Mouse (Mus musculus) lung, embryonic 15.5 days (tissue): Measurements from ENCODE around the gene Nav2. TPM values are rescaled to one million over a fixed set of nuclear protein-coding genes. Genes with fewer than 3 reads are reported as not detected.

Experiments used
- ATAC-seq: fragments of 200-750 bp; cut with Nextera tagmentation; 2 replicates; pipeline ENCODE4 v1.8.0; 2017; ENCODE audit warnings: moderate number of reproducible peaks, borderline replicate concordance; ENCODE audit not compliant: low FRiP score, low TSS enrichment; ENCODE audit errors: extremely low read depth
- H3K27ac ChIP-seq: fragments of 300-500 bp; sonication (generic); 2 replicates; pipeline ENCODE4 v1.5.1; 2015; ENCODE audit warnings: moderate library complexity, mild to moderate bottlenecking, inconsistent platforms
- H3K27me3 ChIP-seq: fragments of 300-500 bp; sonication (generic); 2 replicates; pipeline ENCODE4 v1.6.1; 2015; ENCODE audit warnings: inconsistent platforms
- H3K36me3 ChIP-seq: fragments of 300-500 bp; sonication (generic); 2 replicates; pipeline ENCODE4 v1.6.1; 2015; ENCODE audit warnings: inconsistent platforms
- H3K4me1 ChIP-seq: fragments of 300-500 bp; sonication (generic); 2 replicates; pipeline ENCODE4 v1.6.1; 2015; ENCODE audit warnings: inconsistent platforms
- H3K4me2 ChIP-seq: fragments of 300-500 bp; sonication (generic); 2 replicates; pipeline ENCODE4 v1.6.1; 2015; ENCODE audit warnings: inconsistent platforms, mild to moderate bottlenecking, moderate library complexity
- H3K4me3 ChIP-seq: fragments of 300-500 bp; sonication (generic); 2 replicates; pipeline ENCODE4 v1.5.1; 2015; ENCODE audit warnings: mild to moderate bottlenecking, inconsistent platforms
- H3K9ac ChIP-seq: fragments of 300-500 bp; sonication (generic); 2 replicates; pipeline ENCODE4 v1.6.1; 2015; ENCODE audit warnings: inconsistent platforms
- H3K9me3 ChIP-seq: fragments of 300-500 bp; sonication (generic); 2 replicates; pipeline ENCODE4 v1.6.1; 2016; ENCODE audit warnings: inconsistent platforms
- WGBS: fragments of 180-500 bp; shearing (Covaris S2); methylation state at CpG from one replicate; pipeline ENCODE4 v1.1.7; 2015; 5-methylcytosine and 5-hydroxymethylcytosine counted together
- polyA plus RNA-seq: library from polyadenylated mRNA; unstranded; fragments of >200 nt; fragmentation: Nextera tagmentation; extraction: Ambion mirVana; gene quantifications from 2 replicates; pipeline ENCODE4 v1.2.1, GENCODE M21; 2015

Gene Nav2
- polyA plus RNA-seq, 1 experiment from 2014 or later: 27.6 TPM

- no peaks in the 10 kb centered on the region for H3K9me3 ChIP-seq
- H3K36me3 ChIP-seq: no peaks in the 10 kb centered on the region
- no peak overlapping the region for H3K9ac ChIP-seq
- no peak for ATAC-seq
- no peak overlapping the region for H3K27ac ChIP-seq
- no peaks in the 10 kb centered on the region for H3K27me3 ChIP-seq
- H3K4me2 ChIP-seq: no peak overlapping the region
- peaks cover 3% of the 10 kb centered on the region; the same call in 1 of the 2 replicates for H3K4me1 ChIP-seq
- no peak overlapping the region for H3K4me3 ChIP-seq
- WGBS: 66% methylated on average over 7 of the region's 7 CpGs
Observed at GRCm38 (mm10) chr7:49398020-49398516, 489.6 kb downstream of the Nav2 start.

- H3K4me3 ChIP-seq: no peak overlapping the region
- ATAC-seq: no peak
- H3K27me3 ChIP-seq: no peaks in the 10 kb centered on the region
- H3K4me1 ChIP-seq: no peaks in the 10 kb centered on the region
- no peaks in the 10 kb centered on the region for H3K9me3 ChIP-seq
- H3K36me3 ChIP-seq: no peaks in the 10 kb centered on the region
- H3K9ac ChIP-seq: no peak overlapping the region
- no peak overlapping the region for H3K27ac ChIP-seq
- H3K4me2 ChIP-seq: no peak overlapping the region
- WGBS: 37% methylated on average over 2 of the region's 2 CpGs
Observed at GRCm38 (mm10) chr7:49399314-49399713, 490.8 kb downstream of the Nav2 start.

GRCm38 (mm10) chr7:49400463-49400862 lies 491.9 kb downstream of the Nav2 start:
- no peak; the same call in 1 of the 2 replicates for ATAC-seq
- H3K27me3 ChIP-seq: no peaks in the 10 kb centered on the region
- no peaks in the 10 kb centered on the region for H3K4me1 ChIP-seq
- H3K9ac ChIP-seq: no peak overlapping the region
- WGBS: 71% methylated on average over 19 of the region's 19 CpGs
- H3K9me3 ChIP-seq: no peaks in the 10 kb centered on the region
- no peak overlapping the region for H3K4me3 ChIP-seq
- no peak overlapping the region for H3K27ac ChIP-seq
- no peak overlapping the region for H3K4me2 ChIP-seq
- H3K36me3 ChIP-seq: no peaks in the 10 kb centered on the region

- WGBS: 82% methylated on average over 5 of the region's 5 CpGs
- H3K4me2 ChIP-seq: no peak overlapping the region
- no peaks in the 10 kb centered on the region for H3K36me3 ChIP-seq
- no peaks in the 10 kb centered on the region for H3K9me3 ChIP-seq
- no peaks in the 10 kb centered on the region for H3K4me1 ChIP-seq
- no peak overlapping the region for H3K9ac ChIP-seq
- H3K27ac ChIP-seq: no peak overlapping the region
- H3K27me3 ChIP-seq: no peaks in the 10 kb centered on the region
- no peak overlapping the region for H3K4me3 ChIP-seq
- no peak for ATAC-seq
Observed at GRCm38 (mm10) chr7:49402526-49402925, 494.0 kb downstream of the Nav2 start.

- Histone ChIP-seq H3K4me2 (no peak overlapping the region), H3K36me3 (no peaks in the 10 kb centered on the region), H3K9me3 (no peaks in the 10 kb centered on the region), H3K4me3 (no peak overlapping the region), H3K27ac (no peak overlapping the region), H3K4me1 (no peaks in the 10 kb centered on the region), H3K27me3 (no peaks in the 10 kb centered on the region), H3K9ac (no peak overlapping the region)
- WGBS: 83% methylated on average over 9 of the region's 9 CpGs
- ATAC-seq: no peak
Observed at GRCm38 (mm10) chr7:49407688-49408087, 499.2 kb downstream of the Nav2 start.

- Histone ChIP-seq H3K27ac (no peak overlapping the region), H3K4me1 (no peaks in the 10 kb centered on the region), H3K4me3 (no peak overlapping the region), H3K36me3 (no peaks in the 10 kb centered on the region), H3K9me3 (no peaks in the 10 kb centered on the region), H3K27me3 (no peaks in the 10 kb centered on the region), H3K4me2 (no peak overlapping the region), H3K9ac (no peak overlapping the region)
- no peak for ATAC-seq
- WGBS: 85% methylated on average over 7 of the region's 7 CpGs
Observed at GRCm38 (mm10) chr7:49408625-49409024, 500.1 kb downstream of the Nav2 start.

GRCm38 (mm10) chr7:49409265-49409664 lies 500.7 kb downstream of the Nav2 start:
- no peak overlapping the region for H3K9ac ChIP-seq
- H3K4me2 ChIP-seq: no peak overlapping the region
- H3K27me3 ChIP-seq: no peaks in the 10 kb centered on the region
- H3K36me3 ChIP-seq: no peaks in the 10 kb centered on the region
- no peaks in the 10 kb centered on the region for H3K9me3 ChIP-seq
- WGBS: 97% methylated on average over 3 of the region's 3 CpGs
- no peak for ATAC-seq
- H3K4me1 ChIP-seq: no peaks in the 10 kb centered on the region
- no peak overlapping the region for H3K4me3 ChIP-seq
- no peak overlapping the region for H3K27ac ChIP-seq

GRCm38 (mm10) chr7:49410188-49410587 lies 501.7 kb downstream of the Nav2 start:
- Histone ChIP-seq H3K4me2 (no peak overlapping the region), H3K27me3 (no peaks in the 10 kb centered on the region), H3K9me3 (no peaks in the 10 kb centered on the region), H3K36me3 (no peaks in the 10 kb centered on the region), H3K4me1 (no peaks in the 10 kb centered on the region), H3K4me3 (no peak overlapping the region), H3K9ac (no peak overlapping the region), H3K27ac (no peak overlapping the region)
- WGBS: 72% methylated on average over 5 of the region's 5 CpGs
- no peak for ATAC-seq

GRCm38 (mm10) chr7:49410892-49411291 lies 502.4 kb downstream of the Nav2 start:
- Histone ChIP-seq H3K36me3 (no peaks in the 10 kb centered on the region), H3K4me3 (no peak overlapping the region), H3K4me1 (no peaks in the 10 kb centered on the region), H3K9ac (no peak overlapping the region), H3K4me2 (no peak overlapping the region), H3K27me3 (no peaks in the 10 kb centered on the region), H3K9me3 (no peaks in the 10 kb centered on the region), H3K27ac (no peak overlapping the region)
- no peak for ATAC-seq
- WGBS: 88% methylated on average over 4 of the region's 4 CpGs

GRCm38 (mm10) chr7:49411803-49412202 lies 503.3 kb downstream of the Nav2 start:
- H3K27ac ChIP-seq: peak overlapping the region; percentile 21
- no peaks in the 10 kb centered on the region for H3K27me3 ChIP-seq
- H3K4me1 ChIP-seq: no peaks in the 10 kb centered on the region
- 56% methylated on average over 9 of the region's 9 CpGs for WGBS
- H3K9ac ChIP-seq: no peak overlapping the region
- H3K4me3 ChIP-seq: no peak overlapping the region
- H3K9me3 ChIP-seq: no peaks in the 10 kb centered on the region
- no peaks in the 10 kb centered on the region for H3K36me3 ChIP-seq
- no peak for ATAC-seq
- H3K4me2 ChIP-seq: no peak overlapping the region

- Histone ChIP-seq H3K4me1 (no peaks in the 10 kb centered on the region), H3K4me3 (no peak overlapping the region), H3K27me3 (no peaks in the 10 kb centered on the region), H3K9ac (no peak overlapping the region), H3K27ac (no peak overlapping the region), H3K4me2 (no peak overlapping the region), H3K9me3 (no peaks in the 10 kb centered on the region), H3K36me3 (no peaks in the 10 kb centered on the region)
- 81% methylated on average over 7 of the region's 7 CpGs for WGBS
- ATAC-seq: no peak
Observed at GRCm38 (mm10) chr7:49415131-49415530, 506.6 kb downstream of the Nav2 start.

- Histone ChIP-seq H3K4me3 (no peak overlapping the region), H3K27ac (no peak overlapping the region), H3K36me3 (no peaks in the 10 kb centered on the region), H3K4me1 (no peaks in the 10 kb centered on the region), H3K27me3 (no peaks in the 10 kb centered on the region), H3K4me2 (no peak overlapping the region), H3K9ac (no peak overlapping the region), H3K9me3 (no peaks in the 10 kb centered on the region)
- ATAC-seq: no peak
- WGBS: 90% methylated on average over 12 of the region's 12 CpGs
Observed at GRCm38 (mm10) chr7:49415716-49416115, 507.2 kb downstream of the Nav2 start.

- Histone ChIP-seq H3K4me1 (no peaks in the 10 kb centered on the region), H3K9me3 (no peaks in the 10 kb centered on the region), H3K27me3 (no peaks in the 10 kb centered on the region), H3K4me2 (no peak overlapping the region), H3K27ac (no peak overlapping the region), H3K36me3 (no peaks in the 10 kb centered on the region), H3K4me3 (no peak overlapping the region), H3K9ac (no peak overlapping the region)
- no peak for ATAC-seq
- WGBS: 77% methylated on average over 13 of the region's 13 CpGs
Observed at GRCm38 (mm10) chr7:49418841-49419240, 510.3 kb downstream of the Nav2 start.
